Mouse (Mus musculus): ENCODE data around the gene Ubtd2. TPM values are rescaled to one million over a fixed set of nuclear protein-coding genes. Genes with fewer than 3 reads are reported as not detected.
A peak's percentile ranks its signal among the peaks of the same experiment; 100 is the strongest.

The Ubtd2 gene
- total RNA-seq (2014; rRNA removed) (57.5 and 61.1 TPM in 2 replicates), polyA plus RNA-seq (2015; fragmentation: Nextera tagmentation; extraction: Ambion mirVana) (28.5 and 32.4 TPM in 2 replicates)

GRCm38 (mm10) chr11:32454800-32455506 is at the start of gene Ubtd2:
TSS of gene Ubtd2 (plus strand) at chr11:32455370.
- H3K4me2 ChIP-seq (ENCODE audit: low read depth, low read length, poor library complexity, severe bottlenecking), result peak within 1 kb of the TSS; percentile 83
- 2% methylated on average over 40 of the region's 86 CpGs for WGBS
- H3K36me3 ChIP-seq (ENCODE audit: insufficient read depth, low read length), result no peaks in the 10 kb centered on the region
- peak within 1 kb of the TSS; percentile 93 for H3K27ac ChIP-seq (ENCODE audit: low read depth, low read length)
- DNase-seq (ENCODE audit: low spot score), result peak; percentile 96
- H3K27me3 ChIP-seq (ENCODE audit: insufficient read depth, low read length), result no peaks in the 10 kb centered on the region
- H3K9me3 ChIP-seq (ENCODE audit: low read length), result no peaks in the 10 kb centered on the region
- peak within 1 kb of the TSS; percentile 82 for H3K9ac ChIP-seq (replicated peaks; ENCODE audit: low read length, poor library complexity, severe bottlenecking)
- H3K4me3 ChIP-seq (ENCODE audit: low read depth, low read length), result peak within 1 kb of the TSS; percentile 77
- no peak for TF ChIP-seq CTCF (IDR thresholded peaks at IDR 0.05)
- H3K4me1 ChIP-seq (ENCODE audit: insufficient read depth, low read length), result no peaks in the 10 kb centered on the region
- peak; percentile 97 for ATAC-seq (ENCODE audit: low FRiP score)

- Histone ChIP-seq H3K36me3 (ENCODE audit: insufficient read depth, low read length) (peaks cover 31% of the 10 kb centered on the region), H3K27ac (ENCODE audit: low read depth, low read length) (no peak overlapping the region), H3K4me2 (ENCODE audit: low read depth, low read length, poor library complexity, severe bottlenecking) (no peak overlapping the region), H3K9ac (replicated peaks; ENCODE audit: low read length, poor library complexity, severe bottlenecking) (no peak overlapping the region), H3K27me3 (ENCODE audit: insufficient read depth, low read length) (no peaks in the 10 kb centered on the region), H3K4me1 (ENCODE audit: insufficient read depth, low read length) (no peaks in the 10 kb centered on the region), H3K4me3 (ENCODE audit: low read depth, low read length) (no peak overlapping the region), H3K9me3 (ENCODE audit: low read length) (no peaks in the 10 kb centered on the region)
- DNase-seq (ENCODE audit: low spot score), result no peak
- 73% methylated on average over 3 of the region's 3 CpGs for WGBS
- TF ChIP-seq CTCF (IDR thresholded peaks at IDR 0.05), result no peak
- no peak for ATAC-seq (ENCODE audit: low FRiP score)
Measured at GRCm38 (mm10) chr11:32407863-32408262, 47.3 kb upstream of the Ubtd2 start.

GRCm38 (mm10) chr11:32409052-32409451 is 46.1 kb upstream of the Ubtd2 start:
- Histone ChIP-seq H3K36me3 (ENCODE audit: insufficient read depth, low read length) (peaks cover 30% of the 10 kb centered on the region), H3K27me3 (ENCODE audit: insufficient read depth, low read length) (no peaks in the 10 kb centered on the region)

GRCm38 (mm10) chr11:32409823-32410562 is 45.2 kb upstream of the Ubtd2 start:
- TF ChIP-seq CTCF (IDR thresholded peaks at IDR 0.05), result no peak
- H3K27ac ChIP-seq (ENCODE audit: low read depth, low read length), result no peak overlapping the region
- ATAC-seq (ENCODE audit: low FRiP score) (no peak), DNase-seq (ENCODE audit: low spot score) (no peak)
- H3K4me3 ChIP-seq (ENCODE audit: low read depth, low read length), result no peak overlapping the region
- H3K4me1 ChIP-seq (ENCODE audit: insufficient read depth, low read length), result no peaks in the 10 kb centered on the region
- 86% methylated on average over 11 of the region's 11 CpGs for WGBS
- no peak overlapping the region for H3K4me2 ChIP-seq (ENCODE audit: low read depth, low read length, poor library complexity, severe bottlenecking)
- no peaks in the 10 kb centered on the region for H3K9me3 ChIP-seq (ENCODE audit: low read length)
- no peak overlapping the region for H3K9ac ChIP-seq (replicated peaks; ENCODE audit: low read length, poor library complexity, severe bottlenecking)
- H3K36me3 ChIP-seq (ENCODE audit: insufficient read depth, low read length), result peaks cover 32% of the 10 kb centered on the region
- H3K27me3 ChIP-seq (ENCODE audit: insufficient read depth, low read length), result no peaks in the 10 kb centered on the region

More at GRCm38 (mm10) chr11:32409052-32409451, 46.1 kb upstream of the Ubtd2 start:
- no peaks in the 10 kb centered on the region for H3K9me3 ChIP-seq (ENCODE audit: low read length)
- no peak overlapping the region for H3K4me2 ChIP-seq (ENCODE audit: low read depth, low read length, poor library complexity, severe bottlenecking)
- TF ChIP-seq CTCF (IDR thresholded peaks at IDR 0.05), result no peak
- DNase-seq (ENCODE audit: low spot score) (no peak), ATAC-seq (ENCODE audit: low FRiP score) (no peak)
- no peaks in the 10 kb centered on the region for H3K4me1 ChIP-seq (ENCODE audit: insufficient read depth, low read length)
- H3K27ac ChIP-seq (ENCODE audit: low read depth, low read length), result no peak overlapping the region
- no peak overlapping the region for H3K9ac ChIP-seq (replicated peaks; ENCODE audit: low read length, poor library complexity, severe bottlenecking)
- H3K4me3 ChIP-seq (ENCODE audit: low read depth, low read length), result no peak overlapping the region

GRCm38 (mm10) chr11:32420001-32420400 is 35.2 kb upstream of the Ubtd2 start:
- Histone ChIP-seq H3K36me3 (ENCODE audit: insufficient read depth, low read length) (peaks cover 51% of the 10 kb centered on the region), H3K27ac (ENCODE audit: low read depth, low read length) (no peak overlapping the region), H3K4me3 (ENCODE audit: low read depth, low read length) (no peak overlapping the region), H3K27me3 (ENCODE audit: insufficient read depth, low read length) (no peaks in the 10 kb centered on the region), H3K9me3 (ENCODE audit: low read length) (no peaks in the 10 kb centered on the region), H3K4me2 (ENCODE audit: low read depth, low read length, poor library complexity, severe bottlenecking) (no peak overlapping the region), H3K4me1 (ENCODE audit: insufficient read depth, low read length) (no peaks in the 10 kb centered on the region), H3K9ac (replicated peaks; ENCODE audit: low read length, poor library complexity, severe bottlenecking) (no peak overlapping the region)
- ATAC-seq (ENCODE audit: low FRiP score) (no peak), DNase-seq (ENCODE audit: low spot score) (no peak)
- TF ChIP-seq CTCF (IDR thresholded peaks at IDR 0.05), result no peak
- 81% methylated on average over 5 of the region's 5 CpGs for WGBS

- WGBS, result 77% methylated on average over 12 of the region's 12 CpGs
- H3K4me2 ChIP-seq (ENCODE audit: low read depth, low read length, poor library complexity, severe bottlenecking), result no peak overlapping the region
- TF ChIP-seq CTCF (IDR thresholded peaks at IDR 0.05), result no peak
- H3K9ac ChIP-seq (replicated peaks; ENCODE audit: low read length, poor library complexity, severe bottlenecking), result no peak overlapping the region
- no peak overlapping the region for H3K4me3 ChIP-seq (ENCODE audit: low read depth, low read length)
- ATAC-seq (ENCODE audit: low FRiP score), result no peak
- no peak overlapping the region for H3K27ac ChIP-seq (ENCODE audit: low read depth, low read length)
- H3K27me3 ChIP-seq (ENCODE audit: insufficient read depth, low read length), result no peaks in the 10 kb centered on the region
- peaks cover 41% of the 10 kb centered on the region for H3K36me3 ChIP-seq (ENCODE audit: insufficient read depth, low read length)
- no peak for DNase-seq (ENCODE audit: low spot score)
- no peaks in the 10 kb centered on the region for H3K4me1 ChIP-seq (ENCODE audit: insufficient read depth, low read length)
- no peaks in the 10 kb centered on the region for H3K9me3 ChIP-seq (ENCODE audit: low read length)
Measured at GRCm38 (mm10) chr11:32423311-32423710, 31.9 kb upstream of the Ubtd2 start.
